In genomic region chr5:149159021-149159420, GRCm38 (mm10) we compare ENCODE assay signal across 22 mouse cellular contexts. TPM values are rescaled to one million over a fixed set of nuclear protein-coding genes. Genes with fewer than 3 reads are reported as not detected.
DNase-seq lines count a peak whose midpoint lies in the region; ATAC-seq and TF ChIP-seq lines count a peak whose summit lies in the region.
"Had no signal": no experiment of that assay in that cellular context is flagged by ENCODE, and none has a peak within 500 bp of the region (broad histone marks: within the 10 kb centered on the region; RNA-seq: fewer than 3 reads in every experiment).

No protein-coding gene starts in this region.

- 78% methylated on average over 6 of the region's 6 CpGs for WGBS in heart, embryonic 12.5 days
- WGBS in kidney, adult 2 months: 56% methylated on average over 6 of the region's 6 CpGs

- H3K4me3 ChIP-seq in gastrocnemius, adult 2 months: no peak overlapping the region
- no peak overlapping the region for H3K4me3 ChIP-seq in heart, embryonic 12.5 days
- no peak overlapping the region for H3K4me3 ChIP-seq in kidney, adult 2 months (ENCODE audit: insufficient read depth, low read depth, low read length)
- H3K4me3 ChIP-seq: forebrain, embryonic 13.5 days; hindbrain, embryonic 13.5 days; liver, embryonic 15.5 days; stomach, embryonic 15.5 days had no signal

- ATAC-seq in heart, embryonic 12.5 days (ENCODE audit: insufficient number of reproducible peaks, low FRiP score): no peak
- ATAC-seq: CD4-positive, CD25-positive, alpha-beta regulatory T cell, adult 4 months; forebrain, embryonic 13.5 days; intestine, embryonic 16.5 days; midbrain, embryonic 16.5 days had no signal

- no peak overlapping the region for H3K9ac ChIP-seq in heart, embryonic 12.5 days
- H3K9ac ChIP-seq: forebrain, embryonic 13.5 days; hindbrain, embryonic 13.5 days; liver, embryonic 15.5 days; stomach, embryonic 15.5 days had no signal

- peak overlapping the region; percentile 53 for H3K27ac ChIP-seq in gastrocnemius, adult 2 months
- no peak overlapping the region for H3K27ac ChIP-seq in heart, embryonic 12.5 days (ENCODE audit: poor library complexity, severe bottlenecking)
- H3K27ac ChIP-seq in kidney, adult 2 months (ENCODE audit: insufficient read depth, low read depth, low read length): no peak overlapping the region
- H3K27ac ChIP-seq: forebrain, embryonic 13.5 days; hindbrain, embryonic 13.5 days; liver, embryonic 15.5 days; stomach, embryonic 15.5 days had no signal

- peak; percentile 44 for DNase-seq in gastrocnemius, adult 2 months
- no peak for DNase-seq in gastrocnemius, postnatal 14 days
- peak; percentile 46 for DNase-seq in heart, adult 8-10 months (ENCODE audit: low spot score)
- DNase-seq in kidney, adult 2 months: peak; percentile 86
- no peak for DNase-seq in kidney, postnatal 14 days
- DNase-seq in heart, postnatal 10 days: peak; percentile 32 to 55
- DNase-seq in lung, adult 18-20 months: no peak
- DNase-seq: cerebellum, adult 11 months; cerebellum, adult 9-10 months; cerebellum, postnatal 36 days; liver; lung, postnatal 36 days; right cerebral cortex, postnatal 25 days had no signal

- no peaks in the 10 kb centered on the region for H3K9me3 ChIP-seq in heart, embryonic 12.5 days (replicated peaks)
- H3K9me3 ChIP-seq: forebrain, embryonic 13.5 days; hindbrain, embryonic 13.5 days; liver, embryonic 15.5 days; stomach, embryonic 15.5 days had no signal

- no peak for TF ChIP-seq POLR2A in kidney, adult 2 months (IDR thresholded peaks at IDR 0.05; ENCODE audit: low read depth, low read length)

- H3K4me2 ChIP-seq in heart, embryonic 12.5 days: no peak overlapping the region
- H3K4me2 ChIP-seq: forebrain, embryonic 13.5 days; hindbrain, embryonic 13.5 days; liver, embryonic 15.5 days; midbrain, embryonic 11.5 days; stomach, embryonic 15.5 days had no signal

- H3K4me1 ChIP-seq in heart, embryonic 12.5 days (replicated peaks): peaks cover 7% of the 10 kb centered on the region; the same call in 1 of the 2 replicates
- peaks cover 5% of the 10 kb centered on the region; the same call in 1 of the 2 replicates for H3K4me1 ChIP-seq in kidney, adult 2 months (ENCODE audit: control insufficient read depth, insufficient read depth, low read length)
- H3K4me1 ChIP-seq: forebrain, embryonic 13.5 days; hindbrain, embryonic 13.5 days; liver, embryonic 15.5 days; stomach, embryonic 15.5 days had no signal

- no peaks in the 10 kb centered on the region for H3K36me3 ChIP-seq in heart, embryonic 12.5 days
- no peaks in the 10 kb centered on the region for H3K36me3 ChIP-seq in kidney, adult 2 months (ENCODE audit: control insufficient read depth, insufficient read depth, low read length)
- H3K36me3 ChIP-seq: hindbrain, embryonic 13.5 days; liver, embryonic 15.5 days; stomach, embryonic 15.5 days had no signal

- no peaks in the 10 kb centered on the region for H3K27me3 ChIP-seq in heart, embryonic 12.5 days (replicated peaks)
- no peaks in the 10 kb centered on the region for H3K27me3 ChIP-seq in kidney, adult 2 months (replicated peaks; ENCODE audit: control insufficient read depth, insufficient read depth, low read length)
- H3K27me3 ChIP-seq: forebrain, embryonic 13.5 days; hindbrain, embryonic 13.5 days; liver, embryonic 15.5 days; stomach, embryonic 15.5 days had no signal

- intact Hi-C loops in gastrocnemius, adult 2 months (cut with DNase I): no loop called here
- intact Hi-C loops in gastrocnemius, postnatal 14 days (cut with DNase I; ENCODE audit: low total_unique reads): no loop called here
- intact Hi-C loops in heart, postnatal 10 days (cut with DNase I): no loop called here

- no peak for TF ChIP-seq CTCF in gastrocnemius, adult 2 months (IDR thresholded peaks at IDR 0.05)
- TF ChIP-seq CTCF in kidney, adult 2 months (conservative IDR thresholded peaks at IDR 0.05; ENCODE audit: insufficient read depth, insufficient read length, low read depth, low read length): no peak

RNA-seq across cellular contexts. Expression of gene Uspl1, which starts 25.1 kb away (rescaled TPM):
- total RNA-seq in gastrocnemius, adult 2 months (2021): 10 to 100 TPM; 29.8 to 32.6 TPM
- total RNA-seq in gastrocnemius, postnatal 14 days (2021): 10 to 100 TPM; 18.9 to 20.4 TPM
- total RNA-seq in heart, adult 8-10 months (2022): 10 to 100 TPM; 18.6 to 24.4 (median 21.0) TPM
- polyA plus RNA-seq in heart, embryonic 12.5 days (2016; fragmentation: Nextera tagmentation; extraction: Ambion mirVana): 36.3 and 38.1 TPM in 2 replicates
- polyA plus RNA-seq in kidney, adult 2 months (2012; rRNA removed): 9.4 and 9.9 TPM in 2 replicates
- 10 to 100 TPM; 19.1 to 23.6 TPM for total RNA-seq in heart, postnatal 10 days (2021)

RNA-seq across cellular contexts. Expression of gene Hmgb1, which starts 25.3 kb away (rescaled TPM):
- total RNA-seq in gastrocnemius, adult 2 months (2021): 100 to 1,000 TPM in 1 of 2 experiments, 10 to 100 TPM in 1; 99.8 to 112 TPM
- total RNA-seq in gastrocnemius, postnatal 14 days (2021): 100 to 1,000 TPM; 125 to 131 TPM
- total RNA-seq in heart, adult 8-10 months (2022): 10 to 100 TPM; 77.8 to 97.3 (median 89.0) TPM
- 801 and 858 TPM in 2 replicates for polyA plus RNA-seq in heart, embryonic 12.5 days (2016; fragmentation: Nextera tagmentation; extraction: Ambion mirVana)
- 33.6 and 48.1 TPM in 2 replicates for polyA plus RNA-seq in kidney, adult 2 months (2012; rRNA removed)
- 100 to 1,000 TPM; 174 to 190 TPM for total RNA-seq in heart, postnatal 10 days (2021)

Comparison
In these comparisons a context has a peak if more than half of its experiments do, and no peak if none do; other contexts are left out.
1. DNase-seq: peak in gastrocnemius, adult 2 months (single experiment), heart, adult 8-10 months (single experiment), kidney, adult 2 months (single experiment) and heart, postnatal 10 days (2 of 2); none in gastrocnemius, postnatal 14 days (single experiment), kidney, postnatal 14 days (single experiment) and lung, adult 18-20 months (0 of 2).